Mouse (Mus musculus) bone marrow, adult 2 months (tissue): ENCODE results near the gene Cmtm2b.

Experiments used
- CTCF ChIP-seq: fragments of 200-500 bp; IDR thresholded peaks from 2 replicates; pipeline ENCODE4 v1.5.1; 2011; ENCODE audit warnings: low read length, control low read depth; ENCODE audit not compliant: control insufficient read depth, insufficient read depth
- POLR2A ChIP-seq: fragments of 200-500 bp; IDR thresholded peaks from 2 replicates; pipeline ENCODE4 v1.6.1; 2011; ENCODE audit warnings: low read depth, mild to moderate bottlenecking, control low read depth, low read length, borderline replicate concordance; ENCODE audit not compliant: control insufficient read depth

GRCm38 (mm10) chr8:104365695-104366094 lies 43.7 kb downstream of the Cmtm2b start:
- no peak for TF ChIP-seq CTCF
- TF ChIP-seq POLR2A: no peak
